In genomic region chr3:88615117-88615516, GRCm38 (mm10) we compare ENCODE assay signal across 11 mouse cellular contexts. TPM values are rescaled to one million over a fixed set of nuclear protein-coding genes. Genes with fewer than 3 reads are reported as not detected.
DNase-seq lines count a peak whose midpoint lies in the region; ATAC-seq and TF ChIP-seq lines count a peak whose summit lies in the region.
"Had no signal": no experiment of that assay in that cellular context is flagged by ENCODE, and none has a peak within 500 bp of the region (broad histone marks: within the 10 kb centered on the region; RNA-seq: fewer than 3 reads in every experiment).

No protein-coding gene starts in this region.

- H3K36me3 ChIP-seq in ES-Bruce4 (ENCODE audit: control insufficient read depth, insufficient read depth, low read length, poor library complexity, severe bottlenecking), result no peaks in the 10 kb centered on the region; the same call in 1 of the 2 replicates
- no peaks in the 10 kb centered on the region for H3K36me3 ChIP-seq in intestine, embryonic 15.5 days
- no peaks in the 10 kb centered on the region for H3K36me3 ChIP-seq in limb, embryonic 10.5 days

- peak; percentile 59 for DNase-seq in cerebellum, adult 9-11 months
- no peak for DNase-seq in cerebellum, postnatal 14 days
- DNase-seq in limb, embryonic 10.5 days (ENCODE audit: low spot score), result no peak
- no peak for DNase-seq in left cerebral cortex, adult 18-20 months (ENCODE audit: low spot score in 2 of 2)
- no peak for DNase-seq in adrenal gland, postnatal 4 days (ENCODE audit: low spot score in 2 of 2)
- no peak for DNase-seq in left cerebral cortex, postnatal 25 days (ENCODE audit: low spot score in 2 of 2)

- TF ChIP-seq CTCF in ES-Bruce4 (IDR thresholded peaks at IDR 0.05; ENCODE audit: low read depth, low read length), result no peak

- H3K4me2 ChIP-seq in intestine, embryonic 15.5 days (replicated peaks), result no peak overlapping the region

- 57% methylated on average over 5 of the region's 5 CpGs for WGBS in intestine, embryonic 15.5 days
- WGBS in limb, embryonic 10.5 days, result 58% methylated on average over 5 of the region's 5 CpGs

- H3K27me3 ChIP-seq in ES-Bruce4 (ENCODE audit: control insufficient read depth, insufficient read depth, low read length, poor library complexity, severe bottlenecking), result no peaks in the 10 kb centered on the region
- no peaks in the 10 kb centered on the region for H3K27me3 ChIP-seq in intestine, embryonic 15.5 days (replicated peaks)
- H3K27me3 ChIP-seq in limb, embryonic 10.5 days (ENCODE audit: low read depth, poor library complexity, severe bottlenecking), result peaks cover 30% of the 10 kb centered on the region

- H3K4me3 ChIP-seq in ES-Bruce4 (ENCODE audit: low read depth, low read length), result peak overlapping the region; percentile 61
- H3K4me3 ChIP-seq in intestine, embryonic 15.5 days (replicated peaks), result no peak overlapping the region
- H3K4me3 ChIP-seq in limb, embryonic 10.5 days, result no peak overlapping the region

- peak overlapping the region; percentile 68 for H3K27ac ChIP-seq in ES-Bruce4 (ENCODE audit: insufficient read depth, low read length)
- 0 out of 2 replicates have a peak overlapping the region, but pooled peaks have one; percentile 32 for H3K27ac ChIP-seq in intestine, embryonic 15.5 days
- H3K27ac ChIP-seq in limb, embryonic 10.5 days, result peak overlapping the region; percentile 10; the same call in 1 of the 2 replicates

- H3K9ac ChIP-seq in ES-Bruce4 (ENCODE audit: low read depth, poor library complexity, severe bottlenecking), result peak overlapping the region; percentile 55
- H3K9ac ChIP-seq in intestine, embryonic 15.5 days, result no peak overlapping the region

- 0 out of 2 replicates have a peak, but pooled peaks have one; percentile 46 for TF ChIP-seq EP300 in ES-Bruce4 (IDR thresholded peaks at IDR 0.05; ENCODE audit: insufficient read depth, low read depth, low read length)

- intact Hi-C loops in left cerebral cortex, postnatal 25 days (cut with DNase I), result no loop called here

- TF ChIP-seq POLR2A in ES-Bruce4 (IDR thresholded peaks at IDR 0.05; ENCODE audit: insufficient read depth, low read length), result no peak

- H3K9me3 ChIP-seq in ES-Bruce4 (replicated peaks; ENCODE audit: control insufficient read depth, insufficient read depth, low read length, poor library complexity, severe bottlenecking), result no peaks in the 10 kb centered on the region
- no peaks in the 10 kb centered on the region for H3K9me3 ChIP-seq in intestine, embryonic 15.5 days
- no peaks in the 10 kb centered on the region for H3K9me3 ChIP-seq in limb, embryonic 10.5 days (replicated peaks)

- peak; percentile 84 for ATAC-seq in intestine, embryonic 15.5 days
- ATAC-seq: activated CD4-positive, CD25-positive, alpha-beta regulatory T cell, adult 4 months had no signal

- peaks cover 4% of the 10 kb centered on the region for H3K4me1 ChIP-seq in ES-Bruce4 (ENCODE audit: control insufficient read depth, insufficient read depth, low read length)
- peaks cover 18% of the 10 kb centered on the region for H3K4me1 ChIP-seq in intestine, embryonic 15.5 days (replicated peaks)
- peaks cover 19% of the 10 kb centered on the region for H3K4me1 ChIP-seq in limb, embryonic 10.5 days

RNA-seq across cellular contexts. Expression of gene Arhgef2, which starts 9.4 kb away (rescaled TPM):
- polyA plus RNA-seq in ES-Bruce4 (2011; ENCODE audit: insufficient read depth, insufficient read length, low read depth, missing spikeins), result 71.2 and 74.9 TPM in 2 replicates
- polyA plus RNA-seq in intestine, embryonic 15.5 days (2015; fragmentation: Nextera tagmentation; extraction: Ambion mirVana), result 60.4 and 61.2 TPM in 2 replicates
- polyA plus RNA-seq in limb, embryonic 10.5 days (2016; fragmentation: Nextera tagmentation; extraction: Ambion mirVana), result 103 and 119 TPM in 2 replicates
- total RNA-seq in left cerebral cortex, adult 18-20 months (2021), result 100 to 1,000 TPM; 219 to 239 TPM
- total RNA-seq in adrenal gland, postnatal 4 days (2021), result 10 to 100 TPM; 65.7 to 77.0 TPM
- 100 to 1,000 TPM; 245 to 246 TPM for total RNA-seq in left cerebral cortex, postnatal 25 days (2021)

RNA-seq across cellular contexts. Expression of gene Rxfp4, which starts 37.8 kb away (rescaled TPM):
- not detected in 2 replicates for polyA plus RNA-seq in ES-Bruce4 (2011; ENCODE audit: insufficient read depth, insufficient read length, low read depth, missing spikeins)
- not detected in 2 replicates for polyA plus RNA-seq in intestine, embryonic 15.5 days (2015; fragmentation: Nextera tagmentation; extraction: Ambion mirVana)
- polyA plus RNA-seq in limb, embryonic 10.5 days (2016; fragmentation: Nextera tagmentation; extraction: Ambion mirVana), result not detected in 2 replicates
- total RNA-seq in left cerebral cortex, adult 18-20 months (2021), result not detected
- not detected for total RNA-seq in adrenal gland, postnatal 4 days (2021)
- not detected for total RNA-seq in left cerebral cortex, postnatal 25 days (2021)
- total RNA-seq: left cerebral cortex, postnatal 36 days had no signal
- polyA plus RNA-seq: activated CD4-positive, CD25-positive, alpha-beta regulatory T cell, adult 4 months; forebrain, embryonic 16.5 days had no signal

RNA-seq across cellular contexts. Expression of gene Ssr2, which starts 39.4 kb away (rescaled TPM):
- polyA plus RNA-seq in ES-Bruce4 (2011; ENCODE audit: insufficient read depth, insufficient read length, low read depth, missing spikeins), result 348 and 382 TPM in 2 replicates
- 338 and 390 TPM in 2 replicates for polyA plus RNA-seq in intestine, embryonic 15.5 days (2015; fragmentation: Nextera tagmentation; extraction: Ambion mirVana)
- polyA plus RNA-seq in limb, embryonic 10.5 days (2016; fragmentation: Nextera tagmentation; extraction: Ambion mirVana), result 199 and 202 TPM in 2 replicates
- total RNA-seq in left cerebral cortex, adult 18-20 months (2021), result 10 to 100 TPM; 87.6 to 89.5 TPM
- total RNA-seq in adrenal gland, postnatal 4 days (2021), result 100 to 1,000 TPM; 240 to 260 TPM
- total RNA-seq in left cerebral cortex, postnatal 25 days (2021), result 100 to 1,000 TPM in 1 of 2 experiments, 10 to 100 TPM in 1; 97.7 to 106 TPM

Comparison
In these comparisons a context has a peak if more than half of its experiments do, and no peak if none do; other contexts are left out.
1. H3K27ac ChIP-seq: peak in every context shown above with its lines; median percentile 68 in ES-Bruce4; 32 in intestine, embryonic 15.5 days; 10 in limb, embryonic 10.5 days.